Mouse (Mus musculus) hindbrain, embryonic 13.5 days (tissue): Measurements from ENCODE around the gene Hoxb7. TPM values are rescaled to one million over a fixed set of nuclear protein-coding genes. Genes with fewer than 3 reads are reported as not detected.

Source experiments
- ATAC-seq: fragments of 200-750 bp; cut with Nextera tagmentation; 2 replicates; pipeline ENCODE4 v1.8.0; 2017; ENCODE audit warnings: moderate TSS enrichment; ENCODE audit not compliant: low FRiP score
- H3K27ac ChIP-seq: fragments of 300-500 bp; sonication (generic); 2 replicates; pipeline ENCODE4 v1.5.1; 2015; ENCODE audit warnings: inconsistent platforms, mild to moderate bottlenecking, moderate library complexity
- H3K27me3 ChIP-seq: fragments of 300-500 bp; sonication (generic); 2 replicates; pipeline ENCODE4 v1.6.1; 2015; ENCODE audit warnings: mild to moderate bottlenecking, inconsistent platforms
- H3K36me3 ChIP-seq: fragments of 300-500 bp; sonication (generic); 2 replicates; pipeline ENCODE4 v1.6.1; 2015; ENCODE audit warnings: mild to moderate bottlenecking, inconsistent platforms
- H3K4me1 ChIP-seq: fragments of 300-500 bp; sonication (generic); replicated peaks from 2 replicates; pipeline ENCODE4 v1.6.1; 2015; ENCODE audit warnings: inconsistent platforms
- H3K4me2 ChIP-seq: fragments of 300-500 bp; sonication (generic); 2 replicates; pipeline ENCODE4 v1.6.1; 2015; ENCODE audit warnings: inconsistent platforms, mild to moderate bottlenecking, moderate library complexity
- H3K4me3 ChIP-seq: fragments of 300-500 bp; sonication (generic); 2 replicates; pipeline ENCODE4 v1.5.1; 2015; ENCODE audit warnings: mild to moderate bottlenecking, inconsistent platforms
- H3K9ac ChIP-seq: fragments of 300-500 bp; sonication (generic); 2 replicates; pipeline ENCODE4 v1.6.1; 2015; ENCODE audit warnings: mild to moderate bottlenecking, inconsistent platforms
- H3K9me3 ChIP-seq: fragments of 300-500 bp; sonication (generic); 2 replicates; pipeline ENCODE4 v1.6.1; 2016; ENCODE audit warnings: inconsistent platforms
- WGBS: fragments of 180-500 bp; shearing (Covaris S2); methylation state at CpG from one replicate; pipeline ENCODE4 v1.1.7; 2015; 5-methylcytosine and 5-hydroxymethylcytosine counted together
- polyA plus RNA-seq: library from polyadenylated mRNA; unstranded; fragments of >200 nt; fragmentation: Nextera tagmentation; extraction: Ambion mirVana; gene quantifications from 2 replicates; pipeline ENCODE4 v1.2.1, GENCODE M21; 2015

The Hoxb7 gene
- polyA plus RNA-seq, 1 experiment from 2014 or later, result 33.2 TPM

DNA sequence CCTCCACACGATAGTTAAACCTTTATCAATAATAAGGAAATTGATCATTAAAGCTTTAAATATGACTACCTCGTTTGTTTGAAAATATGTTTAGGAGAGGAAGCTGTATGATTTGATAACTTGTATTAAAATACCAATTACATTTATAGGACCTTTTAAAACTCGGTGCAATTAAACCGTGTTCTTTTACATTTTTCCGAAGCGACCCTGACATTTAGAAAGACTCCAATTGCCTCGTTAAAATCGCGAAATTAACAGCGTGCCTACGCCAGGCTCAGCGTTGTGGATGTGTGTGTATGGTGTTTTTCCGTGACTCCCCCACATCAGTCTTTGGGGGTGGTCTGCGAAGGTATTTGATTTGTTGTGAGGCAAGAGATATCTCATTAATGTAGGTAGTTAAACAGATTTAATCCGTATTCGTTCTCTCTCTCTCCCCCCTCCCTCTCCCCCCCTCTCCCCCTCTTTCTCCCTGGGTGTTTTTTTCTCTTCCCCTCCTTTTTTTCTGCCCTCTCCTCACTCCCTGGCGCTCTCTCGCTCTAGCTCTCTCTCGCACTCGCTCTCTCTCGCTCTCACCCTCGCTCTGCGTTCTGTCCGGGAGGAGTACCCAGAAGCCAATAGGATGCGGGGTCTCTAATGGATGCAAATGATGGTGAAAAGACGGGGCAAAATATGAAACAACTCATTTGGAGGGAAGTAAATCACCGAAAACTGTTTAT is 4.4 kb upstream of the Hoxb7 start, which contains the start of gene Hoxb8:
Gene Hoxb8 (plus strand): TSS at position 51 of the 716 bp plus-strand sequence.
- Histone ChIP-seq H3K27ac (peak within 1 kb of the TSS; percentile 95), H3K27me3 (peaks cover 93% of the 10 kb centered on the region), H3K36me3 (no peaks in the 10 kb centered on the region), H3K4me2 (peak within 1 kb of the TSS; percentile 54), H3K9ac (peak within 1 kb of the TSS; percentile 84), H3K9me3 (no peaks in the 10 kb centered on the region), H3K4me1 (peaks cover 3% of the 10 kb centered on the region), H3K4me3 (peak within 1 kb of the TSS; percentile 48)
- under 1% methylated on average over 27 of the region's 27 CpGs for WGBS
- ATAC-seq, result no peak

DNA sequence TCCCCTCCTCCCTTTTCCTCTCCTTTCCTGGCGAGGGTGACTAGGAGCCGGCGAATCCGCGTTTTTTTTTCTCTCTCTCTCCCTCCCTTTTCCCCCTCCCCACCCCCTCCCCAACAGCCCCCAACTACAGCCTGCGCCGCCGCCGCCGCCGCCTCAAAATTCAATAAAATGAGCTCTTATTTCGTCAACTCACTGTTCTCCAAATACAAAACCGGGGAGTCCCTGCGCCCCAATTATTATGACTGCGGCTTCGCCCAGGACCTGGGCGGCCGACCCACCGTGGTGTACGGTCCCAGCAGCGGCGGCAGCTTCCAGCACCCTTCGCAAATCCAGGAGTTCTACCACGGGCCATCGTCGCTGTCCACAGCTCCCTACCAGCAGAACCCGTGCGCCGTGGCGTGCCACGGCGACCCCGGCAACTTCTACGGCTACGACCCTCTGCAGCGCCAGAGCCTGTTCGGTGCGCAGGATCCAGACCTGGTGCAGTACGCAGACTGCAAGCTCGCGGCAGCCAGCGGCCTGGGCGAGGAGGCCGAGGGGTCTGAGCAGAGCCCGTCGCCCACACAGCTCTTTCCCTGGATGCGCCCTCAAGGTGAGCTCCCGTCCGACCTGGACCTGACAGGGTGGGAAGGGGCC is 3.5 kb upstream of the Hoxb7 start:
- Histone ChIP-seq H3K4me1 (peaks cover 3% of the 10 kb centered on the region), H3K36me3 (no peaks in the 10 kb centered on the region), H3K4me3 (peak overlapping the region; percentile 48), H3K27ac (peak overlapping the region; percentile 95), H3K4me2 (peak overlapping the region; percentile 54), H3K9me3 (no peaks in the 10 kb centered on the region), H3K9ac (peak overlapping the region; percentile 84), H3K27me3 (peaks cover 93% of the 10 kb centered on the region)
- ATAC-seq, result no peak
- under 1% methylated on average over 49 of the region's 49 CpGs for WGBS

- H3K4me3 ChIP-seq, result peak overlapping the region; percentile 48
- H3K27me3 ChIP-seq, result peaks cover 95% of the 10 kb centered on the region
- ATAC-seq, result no peak
- no peaks in the 10 kb centered on the region for H3K36me3 ChIP-seq
- no peaks in the 10 kb centered on the region for H3K9me3 ChIP-seq
- peaks cover 3% of the 10 kb centered on the region for H3K4me1 ChIP-seq
- peak overlapping the region; percentile 95 for H3K27ac ChIP-seq
- H3K9ac ChIP-seq, result peak overlapping the region; percentile 84
- peak overlapping the region; percentile 54 for H3K4me2 ChIP-seq
- WGBS, result under 1% methylated on average over 49 of the region's 49 CpGs
Observed at GRCm38 (mm10) chr11:96284041-96284749, 2.2 kb upstream of the Hoxb7 start.

DNA sequence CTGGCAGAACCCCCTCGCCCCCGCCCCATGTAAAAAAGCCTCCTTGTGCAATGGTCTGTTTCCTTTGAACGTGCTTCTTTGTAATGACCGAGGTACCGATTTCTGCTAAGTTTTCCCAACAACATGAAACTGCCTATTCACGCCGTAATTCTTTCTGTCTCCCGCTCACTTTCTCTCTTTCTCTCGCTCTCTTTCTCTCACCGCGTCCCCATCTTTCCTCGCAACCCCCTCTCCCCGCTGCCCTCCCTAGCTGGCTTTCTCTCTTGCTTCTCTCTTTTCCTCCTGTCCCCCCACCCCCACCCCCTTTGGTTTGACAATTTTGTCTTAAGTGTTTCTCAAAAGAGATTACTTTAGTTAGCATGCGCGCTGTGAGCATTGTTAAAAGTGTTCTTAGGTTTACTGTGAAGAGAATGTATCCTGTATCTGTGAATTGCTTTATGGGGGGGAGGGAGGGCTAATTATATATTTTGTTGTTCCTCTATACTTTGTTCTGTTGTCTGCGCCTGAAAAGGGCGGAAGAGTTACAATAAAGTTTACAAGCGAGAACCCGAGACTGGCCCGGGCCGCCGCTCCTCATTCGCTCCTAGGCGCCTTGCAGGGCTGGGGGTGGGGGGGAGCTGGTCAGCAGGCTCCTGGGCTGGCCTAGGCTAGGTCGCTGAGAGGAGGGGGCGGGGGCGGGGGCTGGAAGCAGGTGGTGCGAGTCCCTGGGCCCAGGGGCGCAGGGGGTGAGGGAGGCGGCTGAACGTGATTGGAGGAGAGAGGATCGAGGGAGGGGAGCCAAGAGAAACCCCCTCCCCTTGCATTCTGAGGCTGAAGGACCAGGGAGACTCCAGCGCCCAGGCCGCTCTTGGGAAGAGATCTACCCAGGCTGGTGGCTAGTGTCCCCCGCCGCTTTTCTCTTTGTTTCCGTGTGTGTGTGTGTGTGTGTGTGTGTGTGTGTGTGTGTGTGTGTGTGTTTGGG is 1.4 kb upstream of the Hoxb7 start:
- 2% methylated on average over 36 of the region's 37 CpGs for WGBS
- Histone ChIP-seq H3K27ac (peak overlapping the region; percentile 95), H3K9me3 (no peaks in the 10 kb centered on the region), H3K4me1 (peaks cover 3% of the 10 kb centered on the region), H3K9ac (peak overlapping the region; percentile 84), H3K27me3 (peaks cover 95% of the 10 kb centered on the region), H3K4me2 (peak overlapping the region; percentile 54), H3K4me3 (peak overlapping the region; percentile 48), H3K36me3 (no peaks in the 10 kb centered on the region)
- ATAC-seq, result peak; percentile 67; the same call in 1 of the 2 replicates

DNA sequence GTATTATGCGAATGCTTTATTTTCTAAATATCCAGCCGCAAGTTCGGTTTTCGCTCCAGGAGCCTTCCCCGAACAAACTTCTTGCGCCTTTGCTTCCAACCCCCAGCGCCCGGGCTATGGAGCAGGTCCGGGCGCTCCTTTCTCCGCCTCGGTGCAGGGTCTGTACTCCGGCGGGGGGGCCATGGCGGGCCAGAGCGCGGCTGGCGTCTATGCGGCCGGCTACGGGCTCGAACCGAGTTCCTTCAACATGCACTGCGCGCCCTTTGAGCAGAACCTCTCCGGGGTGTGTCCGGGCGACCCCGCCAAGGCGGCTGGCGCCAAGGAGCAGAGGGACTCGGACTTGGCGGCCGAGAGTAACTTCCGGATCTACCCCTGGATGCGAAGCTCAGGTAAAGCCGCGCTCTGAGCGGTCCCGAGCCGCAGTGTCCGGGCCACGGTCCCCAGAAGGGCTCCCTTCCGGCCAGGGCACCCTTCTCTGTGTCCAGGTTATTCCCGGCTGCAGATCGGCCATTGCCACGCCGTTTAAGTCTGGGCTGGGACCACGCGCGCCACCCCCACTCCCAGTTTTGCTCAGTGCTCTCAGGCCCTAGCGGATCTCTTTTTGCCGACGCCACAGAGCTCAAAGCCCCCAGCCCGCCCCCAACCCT is 439 bp downstream of the Hoxb7 start:
- H3K9me3 ChIP-seq, result no peaks in the 10 kb centered on the region
- no peaks in the 10 kb centered on the region for H3K36me3 ChIP-seq
- H3K27ac ChIP-seq, result peak overlapping the region; percentile 95
- peaks cover 94% of the 10 kb centered on the region for H3K27me3 ChIP-seq
- peak overlapping the region; percentile 48 for H3K4me3 ChIP-seq
- H3K4me2 ChIP-seq, result peak overlapping the region; percentile 54
- H3K9ac ChIP-seq, result peak overlapping the region; percentile 84
- ATAC-seq, result no peak
- WGBS, result under 1% methylated on average over 55 of the region's 55 CpGs
- H3K4me1 ChIP-seq, result peaks cover 3% of the 10 kb centered on the region

- Histone ChIP-seq H3K27ac (peak overlapping the region; percentile 95), H3K9me3 (no peaks in the 10 kb centered on the region), H3K4me3 (peak overlapping the region; percentile 48), H3K4me1 (peaks cover 3% of the 10 kb centered on the region), H3K4me2 (peak overlapping the region; percentile 54), H3K27me3 (peaks cover 94% of the 10 kb centered on the region), H3K9ac (peak overlapping the region; percentile 84), H3K36me3 (no peaks in the 10 kb centered on the region)
- 0% methylated on average over 9 of the region's 9 CpGs for WGBS
- ATAC-seq, result peak; percentile 23; the same call in 1 of the 2 replicates
Observed at GRCm38 (mm10) chr11:96287411-96287810, 988 bp downstream of the Hoxb7 start.

GRCm38 (mm10) chr11:96288455-96289221 is 2.2 kb downstream of the Hoxb7 start:
- WGBS, result 12% methylated on average over 1 of the region's 1 CpGs
- H3K36me3 ChIP-seq, result no peaks in the 10 kb centered on the region
- H3K4me2 ChIP-seq, result peak overlapping the region; percentile 54
- peak overlapping the region; percentile 48 for H3K4me3 ChIP-seq
- no peak for ATAC-seq
- H3K9ac ChIP-seq, result peak overlapping the region; percentile 84
- no peaks in the 10 kb centered on the region for H3K9me3 ChIP-seq
- H3K27ac ChIP-seq, result peak overlapping the region; percentile 95
- peaks cover 3% of the 10 kb centered on the region for H3K4me1 ChIP-seq
- peaks cover 96% of the 10 kb centered on the region for H3K27me3 ChIP-seq

DNA sequence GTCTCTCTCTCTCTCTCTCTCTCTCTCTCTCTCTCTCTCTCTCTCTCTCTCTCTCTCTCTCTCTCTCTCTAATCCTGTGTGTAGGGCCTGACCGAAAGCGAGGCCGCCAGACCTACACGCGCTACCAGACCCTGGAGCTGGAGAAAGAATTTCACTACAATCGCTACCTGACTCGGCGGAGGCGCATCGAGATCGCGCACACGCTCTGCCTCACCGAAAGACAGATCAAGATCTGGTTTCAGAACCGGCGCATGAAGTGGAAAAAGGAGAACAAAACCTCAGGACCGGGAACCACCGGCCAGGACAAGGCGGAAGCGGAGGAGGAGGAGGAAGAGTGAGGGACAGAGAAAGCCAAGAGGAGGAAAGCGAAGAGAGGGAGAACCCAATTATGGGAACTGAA is 2.9 kb downstream of the Hoxb7 start:
- Histone ChIP-seq H3K36me3 (no peaks in the 10 kb centered on the region), H3K4me3 (peak overlapping the region; percentile 48), H3K4me1 (peaks cover 3% of the 10 kb centered on the region), H3K27me3 (peaks cover 96% of the 10 kb centered on the region), H3K9ac (peak overlapping the region; percentile 60), H3K9me3 (no peaks in the 10 kb centered on the region), H3K4me2 (peak overlapping the region; percentile 54), H3K27ac (peak overlapping the region; percentile 95)
- ATAC-seq, result no peak
- WGBS, result 2% methylated on average over 21 of the region's 21 CpGs

DNA sequence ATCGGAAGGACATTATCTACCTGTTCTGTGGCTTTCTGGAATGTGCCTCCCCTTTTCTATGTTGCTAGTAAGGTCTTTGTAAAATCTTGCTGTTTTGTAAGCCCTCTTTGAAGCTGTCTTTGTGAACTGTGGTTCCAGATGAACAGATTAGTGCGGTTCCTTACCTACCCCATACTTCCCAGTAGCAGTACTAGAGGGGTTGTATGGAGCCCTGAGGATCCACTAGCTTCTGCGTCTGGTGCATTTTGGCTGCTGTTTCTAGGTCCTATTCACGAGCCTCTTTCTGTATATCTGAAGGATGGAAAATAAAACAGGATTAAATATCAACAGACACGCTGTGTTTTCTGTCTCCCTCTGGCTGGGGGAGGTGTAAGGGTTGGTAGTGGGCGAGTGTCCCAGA is 3.4 kb downstream of the Hoxb7 start:
- Histone ChIP-seq H3K27ac (peak overlapping the region; percentile 95), H3K4me2 (peak overlapping the region; percentile 54), H3K27me3 (peaks cover 96% of the 10 kb centered on the region), H3K9me3 (no peaks in the 10 kb centered on the region), H3K36me3 (no peaks in the 10 kb centered on the region), H3K4me3 (peak overlapping the region; percentile 48), H3K9ac (peak overlapping the region; percentile 60), H3K4me1 (peaks cover 3% of the 10 kb centered on the region; the same call in 1 of the 2 replicates)
- no peak for ATAC-seq
- 13% methylated on average over 6 of the region's 6 CpGs for WGBS

DNA sequence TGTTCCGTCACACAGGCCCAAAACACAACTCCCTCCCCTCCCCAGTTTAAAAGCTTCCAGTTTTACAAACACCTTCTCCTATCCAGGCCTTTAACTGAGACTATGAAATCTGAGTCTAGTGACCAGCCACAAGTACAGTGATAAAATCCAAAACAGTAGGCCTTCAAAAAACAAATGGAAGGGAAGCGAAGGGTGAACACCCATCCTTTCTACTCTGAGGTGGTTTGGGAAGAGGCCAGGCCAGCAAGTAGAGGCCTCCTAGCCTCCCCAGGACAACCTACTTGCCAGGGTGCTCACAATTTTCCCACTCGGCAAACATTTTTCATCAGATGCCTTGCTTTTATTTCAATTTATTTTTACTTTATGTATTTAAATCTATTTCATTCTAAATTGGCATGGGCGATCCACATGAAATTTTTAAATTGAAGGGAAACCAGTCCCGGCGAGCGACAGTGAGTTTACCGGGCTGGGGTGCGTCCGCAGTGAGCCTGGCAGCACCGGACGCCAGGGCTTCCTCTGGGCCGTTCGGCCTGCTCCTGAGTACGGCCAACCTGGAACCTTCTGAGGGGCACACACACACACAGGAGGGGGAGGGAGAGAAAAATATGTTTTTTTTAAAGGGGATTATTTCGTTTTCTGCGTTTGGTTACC is 4.4 kb downstream of the Hoxb7 start:
- peak overlapping the region; percentile 57 for H3K4me3 ChIP-seq

More for the DNA sequence above, 4.4 kb downstream of the Hoxb7 start:
- H3K4me1 ChIP-seq, result 0 out of 2 replicates have a peak, but pooled peaks cover 3% of the 10 kb centered on the region
- peak overlapping the region; percentile 95 for H3K27ac ChIP-seq
- no peaks in the 10 kb centered on the region for H3K9me3 ChIP-seq
- H3K36me3 ChIP-seq, result no peaks in the 10 kb centered on the region
- H3K4me2 ChIP-seq, result peak overlapping the region; percentile 54
- peaks cover 96% of the 10 kb centered on the region for H3K27me3 ChIP-seq
- ATAC-seq, result no peak
- H3K9ac ChIP-seq, result peak overlapping the region; percentile 65
- WGBS, result 5% methylated on average over 17 of the region's 17 CpGs
